Mouse (Mus musculus) embryonic facial prominence, embryonic 15.5 days (tissue): Measurements from ENCODE around the gene Fdx1l. TPM values are rescaled to one million over a fixed set of nuclear protein-coding genes. Genes with fewer than 3 reads are reported as not detected.
"Not testable (repeated sequence)": the region's sequence is repeated elsewhere in the genome, so short reads cannot be mapped to it uniquely, and the experiment has no call there.

ENCODE experiments used
- ATAC-seq: fragments of 200-750 bp; cut with Nextera tagmentation; 2 replicates; pipeline ENCODE4 v1.8.0; 2017; ENCODE audit warnings: low read depth, moderate TSS enrichment; ENCODE audit not compliant: insufficient number of reproducible peaks, low FRiP score, low TSS enrichment
- H3K27ac ChIP-seq: fragments of 300-500 bp; sonication (generic); replicated peaks from 2 replicates; pipeline ENCODE4 v1.5.1; 2015; ENCODE audit warnings: mild to moderate bottlenecking, inconsistent platforms
- H3K27me3 ChIP-seq: fragments of 300-500 bp; sonication (generic); 2 replicates; pipeline ENCODE4 v1.6.1; 2015; ENCODE audit warnings: inconsistent platforms
- H3K36me3 ChIP-seq: fragments of 300-500 bp; sonication (generic); 2 replicates; pipeline ENCODE4 v1.6.1; 2015; ENCODE audit warnings: mild to moderate bottlenecking, inconsistent platforms
- H3K4me1 ChIP-seq: fragments of 300-500 bp; sonication (generic); 2 replicates; pipeline ENCODE4 v1.6.1; 2015; ENCODE audit warnings: inconsistent platforms
- H3K4me2 ChIP-seq: fragments of 300-500 bp; sonication (generic); replicated peaks from 2 replicates; pipeline ENCODE4 v1.6.1; 2015; ENCODE audit warnings: mild to moderate bottlenecking, inconsistent platforms
- H3K4me3 ChIP-seq: fragments of 300-500 bp; sonication (generic); replicated peaks from 2 replicates; pipeline ENCODE4 v1.5.1; 2015; ENCODE audit warnings: mild to moderate bottlenecking, inconsistent platforms
- H3K9ac ChIP-seq: fragments of 300-500 bp; sonication (generic); 2 replicates; pipeline ENCODE4 v1.6.1; 2015; ENCODE audit warnings: inconsistent platforms
- H3K9me3 ChIP-seq: fragments of 300-500 bp; sonication (generic); replicated peaks from 2 replicates; pipeline ENCODE4 v1.6.1; 2016; ENCODE audit warnings: inconsistent platforms
- WGBS: fragments of 180-500 bp; shearing (Covaris S2); methylation state at CpG from one replicate; pipeline ENCODE4 v1.1.7; 2015; 5-methylcytosine and 5-hydroxymethylcytosine counted together
- polyA plus RNA-seq: library from polyadenylated mRNA; unstranded; fragments of >200 nt; fragmentation: Nextera tagmentation; extraction: Ambion mirVana; gene quantifications from 2 replicates; pipeline ENCODE4 v1.2.1, GENCODE M21; 2015

Gene Fdx1l
- polyA plus RNA-seq, 1 experiment from 2014 or later, result 61.0 TPM

GRCm38 (mm10) chr9:21072641-21073040 lies 773 bp downstream of the Fdx1l start:
- Histone ChIP-seq H3K4me3 (peak overlapping the region; percentile 93), H3K36me3 (peaks cover 42% of the 10 kb centered on the region), H3K27me3 (no peaks in the 10 kb centered on the region), H3K9ac (peak overlapping the region; percentile 80), H3K4me1 (peaks cover 15% of the 10 kb centered on the region), H3K27ac (no peak overlapping the region), H3K4me2 (peak overlapping the region; percentile 85), H3K9me3 (no peaks in the 10 kb centered on the region)
- no peak for ATAC-seq
- WGBS, result 11% methylated on average over 4 of the region's 4 CpGs

- Histone ChIP-seq H3K9ac (no peak within 1 kb of the TSS), H3K4me3 (no peak within 1 kb of the TSS), H3K4me2 (no peak within 1 kb of the TSS), H3K36me3 (peaks cover 44% of the 10 kb centered on the region), H3K27ac (no peak within 1 kb of the TSS), H3K27me3 (no peaks in the 10 kb centered on the region), H3K9me3 (no peaks in the 10 kb centered on the region), H3K4me1 (peaks cover 4% of the 10 kb centered on the region; the same call in 1 of the 2 replicates)
- ATAC-seq, result no peak
- WGBS, result 87% methylated on average over 27 of the region's 27 CpGs
Observed at GRCm38 (mm10) chr9:21067006-21067684, 6.3 kb downstream of the Fdx1l start, which contains the start of gene Zglp1. TSS of gene Zglp1 (minus strand) at chr9:21067093.

- H3K4me1 ChIP-seq, result no peaks in the 10 kb centered on the region
- H3K27me3 ChIP-seq, result no peaks in the 10 kb centered on the region
- no peaks in the 10 kb centered on the region for H3K9me3 ChIP-seq
- H3K4me3 ChIP-seq, result no peak overlapping the region
- no peak overlapping the region for H3K27ac ChIP-seq
- WGBS, result 76% methylated on average over 2 of the region's 2 CpGs
- no peak overlapping the region for H3K9ac ChIP-seq
- H3K4me2 ChIP-seq, result no peak overlapping the region
- peaks cover 39% of the 10 kb centered on the region for H3K36me3 ChIP-seq
- no peak for ATAC-seq
Observed at GRCm38 (mm10) chr9:21062928-21063327, 10.5 kb downstream of the Fdx1l start.

GRCm38 (mm10) chr9:21051578-21051977 lies 21.8 kb downstream of the Fdx1l start:
- Histone ChIP-seq H3K27me3 (no peaks in the 10 kb centered on the region), H3K4me1 (no peaks in the 10 kb centered on the region), H3K27ac (no peak overlapping the region), H3K4me3 (no peak overlapping the region), H3K36me3 (no peaks in the 10 kb centered on the region), H3K4me2 (no peak overlapping the region), H3K9ac (no peak overlapping the region), H3K9me3 (no peaks in the 10 kb centered on the region)
- no peak for ATAC-seq
- 63% methylated on average over 10 of the region's 10 CpGs for WGBS

- Histone ChIP-seq H3K27me3 (peaks cover 5% of the 10 kb centered on the region; the same call in 1 of the 2 replicates), H3K4me2 (no peak overlapping the region), H3K9me3 (no peaks in the 10 kb centered on the region), H3K9ac (no peak overlapping the region), H3K27ac (no peak overlapping the region), H3K4me3 (no peak overlapping the region), H3K36me3 (no peaks in the 10 kb centered on the region), H3K4me1 (no peaks in the 10 kb centered on the region)
- 78% methylated on average over 3 of the region's 3 CpGs for WGBS
- ATAC-seq, result no peak
Observed at GRCm38 (mm10) chr9:21045235-21045634, 28.2 kb downstream of the Fdx1l start.

GRCm38 (mm10) chr9:21044785-21045184 lies 28.6 kb downstream of the Fdx1l start:
- not testable (repeated sequence) for H3K9me3 ChIP-seq, H3K36me3 ChIP-seq, ATAC-seq, H3K9ac ChIP-seq, H3K27ac ChIP-seq, H3K27me3 ChIP-seq, H3K4me3 ChIP-seq, H3K4me2 ChIP-seq, H3K4me1 ChIP-seq
- 61% methylated on average over 1 of the region's 1 CpGs for WGBS

- H3K4me3 ChIP-seq, result no peak overlapping the region
- WGBS, result 81% methylated on average over 4 of the region's 4 CpGs
- peaks cover 21% of the 10 kb centered on the region for H3K27me3 ChIP-seq
- no peak overlapping the region for H3K27ac ChIP-seq
- no peak for ATAC-seq
- H3K4me1 ChIP-seq, result no peaks in the 10 kb centered on the region
- H3K36me3 ChIP-seq, result no peaks in the 10 kb centered on the region
- H3K9me3 ChIP-seq, result no peaks in the 10 kb centered on the region
- no peak overlapping the region for H3K9ac ChIP-seq
- no peak overlapping the region for H3K4me2 ChIP-seq
Observed at GRCm38 (mm10) chr9:21043563-21043962, 29.9 kb downstream of the Fdx1l start.

GRCm38 (mm10) chr9:21041308-21041707 lies 32.1 kb downstream of the Fdx1l start:
- Histone ChIP-seq H3K36me3 (no peaks in the 10 kb centered on the region), H3K4me1 (peaks cover 15% of the 10 kb centered on the region), H3K27me3 (peaks cover 43% of the 10 kb centered on the region), H3K4me2 (no peak overlapping the region), H3K9me3 (no peaks in the 10 kb centered on the region), H3K9ac (no peak overlapping the region), H3K4me3 (no peak overlapping the region), H3K27ac (no peak overlapping the region)
- no peak for ATAC-seq
- WGBS, result 28% methylated on average over 4 of the region's 4 CpGs

GRCm38 (mm10) chr9:21039779-21040178 lies 33.6 kb downstream of the Fdx1l start:
- 61% methylated on average over 3 of the region's 3 CpGs for WGBS
- ATAC-seq, result no peak
- peaks cover 19% of the 10 kb centered on the region for H3K4me1 ChIP-seq
- H3K4me3 ChIP-seq, result no peak overlapping the region
- H3K27ac ChIP-seq, result no peak overlapping the region
- no peak overlapping the region for H3K4me2 ChIP-seq
- peaks cover 58% of the 10 kb centered on the region for H3K27me3 ChIP-seq
- no peaks in the 10 kb centered on the region for H3K9me3 ChIP-seq
- no peaks in the 10 kb centered on the region for H3K36me3 ChIP-seq
- no peak overlapping the region for H3K9ac ChIP-seq

GRCm38 (mm10) chr9:21037481-21037891 lies 35.9 kb downstream of the Fdx1l start:
- ATAC-seq, result no peak; the same call in 1 of the 2 replicates
- Histone ChIP-seq H3K9me3 (no peaks in the 10 kb centered on the region), H3K4me2 (peak overlapping the region; percentile 72), H3K27me3 (peaks cover 80% of the 10 kb centered on the region), H3K4me1 (peaks cover 35% of the 10 kb centered on the region), H3K27ac (no peak overlapping the region), H3K9ac (no peak overlapping the region), H3K4me3 (peak overlapping the region; percentile 40), H3K36me3 (no peaks in the 10 kb centered on the region)
- 1% methylated on average over 31 of the region's 31 CpGs for WGBS

GRCm38 (mm10) chr9:21036666-21037065 lies 36.7 kb downstream of the Fdx1l start:
- Histone ChIP-seq H3K36me3 (no peaks in the 10 kb centered on the region), H3K4me3 (peak overlapping the region; percentile 40; the same call in 1 of the 2 replicates), H3K27me3 (peaks cover 88% of the 10 kb centered on the region), H3K4me1 (peaks cover 43% of the 10 kb centered on the region), H3K27ac (no peak overlapping the region), H3K4me2 (peak overlapping the region; percentile 72; the same call in 1 of the 2 replicates), H3K9me3 (no peaks in the 10 kb centered on the region), H3K9ac (no peak overlapping the region)
- WGBS, result 1% methylated on average over 22 of the region's 22 CpGs
- ATAC-seq, result no peak

- Histone ChIP-seq H3K4me2 (0 out of 2 replicates have a peak overlapping the region, but pooled peaks have one; percentile 72), H3K4me1 (peaks cover 45% of the 10 kb centered on the region), H3K27me3 (peaks cover 89% of the 10 kb centered on the region), H3K9me3 (no peaks in the 10 kb centered on the region), H3K4me3 (no peak overlapping the region), H3K27ac (no peak overlapping the region), H3K9ac (no peak overlapping the region), H3K36me3 (no peaks in the 10 kb centered on the region)
- no peak for ATAC-seq
- WGBS, result 11% methylated on average over 20 of the region's 20 CpGs
Observed at GRCm38 (mm10) chr9:21036161-21036560, 37.3 kb downstream of the Fdx1l start.
